Mouse (Mus musculus): ENCODE results near the gene Awat1.

GRCm38 (mm10) chrX:100605314-100605713 lies 33.3 kb downstream of the Awat1 start, which contains the start of gene Arr3:
- TF ChIP-seq CTCF (IDR thresholded peaks at IDR 0.05; ENCODE audit: low read depth, low read length) (no peak), GATA1 (IDR thresholded peaks at IDR 0.05; ENCODE audit: borderline replicate concordance, low read length) (no peak)

Measured in G1E (cell line).